Mouse (Mus musculus) kidney, postnatal 10 days (tissue): ENCODE data around the gene Gm10058.
"Not testable (repeated sequence)": the region's sequence is repeated elsewhere in the genome, so short reads cannot be mapped to it uniquely, and the experiment has no call there.

ENCODE experiments used
- DNase-seq: peaks from one replicate; pipeline ENCODE4 v3.0.0; 2021; ENCODE audit warnings: mixed read lengths

Gene Gm10058

GRCm38 (mm10) chrX:27946785-27947184 is at the start of gene Gm10058:
Gene Gm10058 (minus strand): TSS chrX:27946885.
- not testable (repeated sequence) for DNase-seq
